Mouse (Mus musculus) megakaryocyte, embryonic 14.5 days (primary cell): ENCODE measurements around the gene Mthfd1l.

Experiments
- FLI1 ChIP-seq: IDR thresholded peaks from 2 replicates; pipeline ENCODE4 v1.6.1; 2012; ENCODE audit warnings: low read length, inconsistent platforms, mixed read lengths
- GATA1 ChIP-seq: IDR thresholded peaks from 3 replicates; pipeline ENCODE4 v1.6.1; 2012; ENCODE audit warnings: mixed read lengths, low read length, inconsistent platforms, borderline replicate concordance

DNA sequence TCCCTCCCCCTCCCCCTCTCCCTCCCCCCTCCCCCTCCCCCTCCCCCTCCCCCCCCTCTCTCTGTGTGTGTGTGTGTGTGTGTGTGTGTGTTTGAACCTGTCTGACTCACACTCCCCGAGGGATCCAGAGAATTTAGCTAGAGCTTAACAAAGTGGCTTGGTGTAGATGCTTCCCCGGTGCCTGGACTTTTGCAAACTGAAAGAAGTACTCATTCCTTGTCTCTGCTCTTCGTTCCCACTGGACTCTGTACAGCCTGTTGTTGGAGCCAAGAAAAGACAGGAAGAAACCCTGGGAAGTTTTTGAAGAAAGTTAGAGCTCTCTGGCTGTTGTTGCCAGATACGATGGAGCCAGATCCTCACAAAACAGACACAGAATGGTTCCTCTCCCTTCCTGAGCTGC is 73.6 kb downstream of the Mthfd1l start:
- TF ChIP-seq GATA1, result no peak
- no peak for TF ChIP-seq FLI1
